Mouse (Mus musculus): ENCODE data around the gene Supt6. TPM values are rescaled to one million over a fixed set of nuclear protein-coding genes. Genes with fewer than 3 reads are reported as not detected.
A peak's percentile ranks its signal among the peaks of the same experiment; 100 is the strongest.

Gene Supt6
- polyA plus RNA-seq, 1 experiment: 26.5 TPM

DNA sequence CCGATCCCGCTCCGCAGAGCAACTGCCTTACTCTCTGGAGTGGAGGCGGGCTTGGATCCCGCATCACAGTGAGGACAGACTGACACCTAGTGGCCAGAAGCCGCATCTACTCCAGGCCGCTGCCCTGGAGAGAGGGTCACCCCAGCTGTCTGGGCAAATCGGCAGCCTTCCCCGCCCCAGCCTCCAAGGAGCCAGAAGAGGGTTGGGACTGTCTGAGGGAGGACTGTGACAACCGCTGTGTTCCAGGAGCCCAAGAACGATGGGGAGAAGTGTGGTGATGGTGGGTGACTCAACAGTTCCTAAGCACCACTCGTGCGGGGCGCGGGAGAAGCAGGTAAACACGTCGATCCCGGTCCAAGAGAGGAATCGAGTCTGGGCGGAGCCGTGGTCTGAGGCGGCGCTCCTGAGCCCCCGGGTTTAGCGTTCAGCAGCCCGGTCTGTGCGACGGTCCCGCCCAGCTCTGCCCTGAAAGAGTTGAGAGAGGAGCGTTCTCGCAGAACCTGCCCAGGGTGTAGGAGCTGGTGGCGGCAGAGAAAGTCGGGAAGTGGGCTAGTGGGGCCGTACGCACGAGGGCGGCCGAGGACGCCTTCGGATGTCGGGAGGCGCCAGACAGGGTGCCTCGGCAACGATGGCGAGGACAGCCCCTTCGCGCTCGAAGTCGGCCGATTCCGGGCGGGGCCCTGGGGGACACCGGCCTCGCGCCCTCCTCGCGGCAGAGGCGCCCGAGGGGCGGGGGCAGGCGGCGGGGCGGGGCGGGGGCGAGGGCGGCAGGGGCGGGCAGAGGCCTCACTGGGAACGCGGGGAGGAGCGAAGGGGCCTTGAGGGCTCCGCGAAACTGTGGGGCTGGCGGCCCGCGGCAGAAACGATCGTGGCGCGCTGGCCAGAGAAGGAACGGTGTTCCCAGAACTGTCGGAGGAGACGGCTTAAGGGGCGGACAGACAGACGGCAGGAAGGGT lies 67.6 kb downstream of the Supt6 start:
- peaks cover 3% of the 10 kb centered on the region; the same call in 1 of the 2 replicates for H3K4me1 ChIP-seq (ENCODE audit: control insufficient read depth, insufficient read depth, low read length)

DNA sequence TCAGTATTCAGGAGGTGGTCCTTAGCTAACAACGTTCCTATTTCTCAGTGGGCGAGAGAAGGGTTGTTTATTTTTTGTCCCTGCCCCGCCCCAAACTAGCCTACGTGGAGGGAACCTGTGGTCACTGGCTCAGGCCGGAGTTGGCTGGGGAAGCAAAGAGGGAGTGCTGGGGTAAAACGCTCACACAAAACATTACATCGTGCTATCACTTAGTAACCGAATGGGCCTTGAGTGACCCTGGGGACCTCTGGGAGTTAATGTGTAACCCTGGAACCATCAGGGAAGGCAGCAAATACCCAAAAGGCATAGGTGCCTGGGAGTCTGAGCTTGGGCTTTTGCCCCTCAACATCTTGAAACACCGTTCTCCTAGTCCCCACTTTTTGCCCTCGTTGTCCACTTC lies 68.3 kb downstream of the Supt6 start:
- Histone ChIP-seq H3K4me3 (replicated peaks; ENCODE audit: extremely low read depth, low read depth, low read length) (peak overlapping the region; percentile 29), H3K4me1 (ENCODE audit: control insufficient read depth, insufficient read depth, low read length) (peaks cover 3% of the 10 kb centered on the region; the same call in 1 of the 2 replicates)
- DNase-seq: no peak
- WGBS: 0% methylated on average over 10 of the region's 10 CpGs
- TF ChIP-seq POLR2A (IDR thresholded peaks at IDR 0.05; ENCODE audit: borderline replicate concordance, extremely low read depth, low read depth, low read length) (no peak), CTCF (IDR thresholded peaks at IDR 0.05; ENCODE audit: insufficient read depth, low read length) (no peak)

More for the DNA sequence above, 67.6 kb downstream of the Supt6 start:
- peak overlapping the region; percentile 81 for H3K4me3 ChIP-seq (replicated peaks; ENCODE audit: extremely low read depth, low read depth, low read length)
- under 1% methylated on average over 81 of the region's 84 CpGs for WGBS
- TF ChIP-seq POLR2A (IDR thresholded peaks at IDR 0.05; ENCODE audit: borderline replicate concordance, extremely low read depth, low read depth, low read length): peak; percentile 58; the same call in 1 of the 2 replicates
- TF ChIP-seq CTCF (IDR thresholded peaks at IDR 0.05; ENCODE audit: insufficient read depth, low read length): peak; percentile 89
- DNase-seq: peak; percentile 96

DNA sequence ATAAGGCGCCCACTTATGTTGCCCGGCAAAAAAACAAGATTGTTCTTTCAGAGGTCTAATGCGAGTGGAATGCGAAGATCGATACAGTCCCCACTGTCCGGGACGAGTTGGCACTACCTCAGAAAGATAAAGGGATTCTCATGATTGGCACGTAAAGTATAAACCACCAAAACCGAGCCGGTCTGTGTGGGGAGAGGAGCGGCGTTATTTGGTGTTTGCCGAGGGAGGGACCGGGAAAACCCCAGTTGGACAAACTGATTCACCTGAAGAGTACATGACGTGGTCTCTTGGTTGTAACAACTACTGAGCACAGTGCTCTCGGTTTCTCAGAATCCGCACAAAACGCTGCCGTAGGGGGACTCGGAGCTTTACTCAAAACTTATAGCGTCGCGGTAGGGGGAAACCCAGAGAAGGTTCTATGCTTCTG lies 68.9 kb downstream of the Supt6 start:
- TF ChIP-seq CTCF (IDR thresholded peaks at IDR 0.05; ENCODE audit: insufficient read depth, low read length) (no peak), POLR2A (IDR thresholded peaks at IDR 0.05; ENCODE audit: borderline replicate concordance, extremely low read depth, low read depth, low read length) (no peak)
- H3K4me1 ChIP-seq (ENCODE audit: control insufficient read depth, insufficient read depth, low read length): peaks cover 3% of the 10 kb centered on the region; the same call in 1 of the 2 replicates
- no peak for DNase-seq
- H3K4me3 ChIP-seq (replicated peaks; ENCODE audit: extremely low read depth, low read depth, low read length): peak overlapping the region; percentile 96
- under 1% methylated on average over 23 of the region's 23 CpGs for WGBS

DNA sequence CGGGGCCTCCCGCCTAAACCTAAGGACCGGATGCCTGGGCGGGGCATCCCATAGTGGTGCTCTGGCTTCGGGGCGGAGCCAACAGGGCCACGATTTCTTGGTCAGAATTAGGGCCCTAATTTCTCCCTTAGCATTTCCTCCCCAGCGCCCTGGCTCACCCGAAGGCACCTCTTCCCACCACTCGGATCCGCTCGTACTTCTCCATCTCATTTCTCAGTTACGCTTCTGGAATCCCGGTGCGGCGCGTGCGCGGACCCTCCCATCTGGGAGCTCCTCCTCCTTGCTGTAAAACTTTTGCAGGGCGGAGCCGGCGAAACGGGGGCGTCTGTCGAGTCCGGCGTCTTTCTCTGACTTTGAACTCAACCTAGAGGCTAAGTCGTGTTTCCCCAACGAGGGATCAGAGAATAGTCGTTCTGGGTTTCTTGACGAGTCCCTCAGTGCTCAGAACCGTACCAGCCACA lies 69.4 kb downstream of the Supt6 start, which contains the start of the genes Nek8 and Tlcd1:
Nek8 (minus strand) TSS at position 274 of the 461 bp plus-strand sequence.
Tlcd1 (plus strand) TSS at position 310 of the 461 bp plus-strand sequence.
- Histone ChIP-seq H3K4me3 (replicated peaks; ENCODE audit: extremely low read depth, low read depth, low read length) (peak within 1 kb of the TSS; percentile 96), H3K4me1 (ENCODE audit: control insufficient read depth, insufficient read depth, low read length) (peaks cover 3% of the 10 kb centered on the region; the same call in 1 of the 2 replicates)
- TF ChIP-seq CTCF (IDR thresholded peaks at IDR 0.05; ENCODE audit: insufficient read depth, low read length): no peak
- peak; percentile 50; the same call in 1 of the 2 replicates for TF ChIP-seq POLR2A (IDR thresholded peaks at IDR 0.05; ENCODE audit: borderline replicate concordance, extremely low read depth, low read depth, low read length)
- peak; percentile 96 for DNase-seq
- WGBS: under 1% methylated on average over 32 of the region's 32 CpGs

DNA sequence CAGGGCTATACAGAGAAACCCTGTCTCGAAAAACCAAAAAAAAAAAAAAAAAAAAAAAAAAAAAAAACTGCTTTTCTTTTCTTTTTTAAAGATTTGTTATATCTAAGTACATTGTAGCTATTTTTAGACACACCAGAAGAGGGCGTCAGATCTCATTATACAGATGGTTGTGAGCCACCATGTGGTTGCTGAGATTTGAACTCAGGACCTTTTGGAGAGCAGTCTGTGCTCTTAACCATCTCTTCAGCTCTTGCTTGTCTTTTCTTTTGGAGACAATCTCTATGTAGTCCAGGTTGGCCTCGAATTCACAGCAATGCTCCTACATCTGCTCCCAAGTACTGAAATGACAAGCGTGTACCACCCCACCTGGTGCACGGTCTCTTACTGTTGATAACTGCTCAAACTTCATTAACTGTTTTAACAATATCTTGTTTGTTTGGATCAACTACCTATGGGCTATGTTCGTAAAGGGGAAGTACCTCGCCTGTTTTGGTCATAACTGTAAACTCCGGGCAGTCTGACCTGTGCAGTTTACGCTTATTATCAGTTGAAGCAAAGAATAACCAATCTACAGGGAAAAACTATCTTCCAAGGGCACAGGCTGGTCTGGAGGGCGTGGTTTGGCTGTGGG lies 69.9 kb downstream of the Supt6 start:
- no peak for DNase-seq
- TF ChIP-seq POLR2A (IDR thresholded peaks at IDR 0.05; ENCODE audit: borderline replicate concordance, extremely low read depth, low read depth, low read length) (no peak), CTCF (IDR thresholded peaks at IDR 0.05; ENCODE audit: insufficient read depth, low read length) (no peak)
- H3K4me1 ChIP-seq (ENCODE audit: control insufficient read depth, insufficient read depth, low read length): peaks cover 3% of the 10 kb centered on the region; the same call in 1 of the 2 replicates
- WGBS: 6% methylated on average over 10 of the region's 10 CpGs
- peak overlapping the region; percentile 18 for H3K4me3 ChIP-seq (replicated peaks; ENCODE audit: extremely low read depth, low read depth, low read length)

DNA sequence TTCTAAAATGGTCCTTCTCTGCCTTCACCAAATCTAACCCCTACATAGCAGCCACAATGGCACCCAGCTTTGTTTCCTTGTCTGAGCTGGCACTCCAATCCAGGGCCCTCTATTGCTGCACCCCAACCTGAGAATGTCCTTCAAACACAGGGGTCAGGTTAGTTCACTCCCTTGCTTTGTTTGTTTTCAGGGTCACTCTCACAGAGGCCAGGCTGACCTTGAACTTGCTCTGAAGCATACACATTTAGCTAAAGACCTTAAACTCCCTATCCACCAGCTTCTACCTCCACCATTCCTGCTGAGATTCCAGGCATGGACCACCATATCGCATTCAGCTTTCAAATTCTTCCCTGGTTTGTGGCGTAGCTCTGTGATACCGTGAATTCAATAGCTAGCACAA lies 71.3 kb downstream of the Supt6 start:
- H3K4me1 ChIP-seq (ENCODE audit: control insufficient read depth, insufficient read depth, low read length): peaks cover 3% of the 10 kb centered on the region; the same call in 1 of the 2 replicates
- TF ChIP-seq POLR2A (IDR thresholded peaks at IDR 0.05; ENCODE audit: borderline replicate concordance, extremely low read depth, low read depth, low read length) (no peak), CTCF (IDR thresholded peaks at IDR 0.05; ENCODE audit: insufficient read depth, low read length) (no peak)
- WGBS: 82% methylated on average over 3 of the region's 3 CpGs
- no peak overlapping the region for H3K4me3 ChIP-seq (replicated peaks; ENCODE audit: extremely low read depth, low read depth, low read length)
- DNase-seq: no peak

DNA sequence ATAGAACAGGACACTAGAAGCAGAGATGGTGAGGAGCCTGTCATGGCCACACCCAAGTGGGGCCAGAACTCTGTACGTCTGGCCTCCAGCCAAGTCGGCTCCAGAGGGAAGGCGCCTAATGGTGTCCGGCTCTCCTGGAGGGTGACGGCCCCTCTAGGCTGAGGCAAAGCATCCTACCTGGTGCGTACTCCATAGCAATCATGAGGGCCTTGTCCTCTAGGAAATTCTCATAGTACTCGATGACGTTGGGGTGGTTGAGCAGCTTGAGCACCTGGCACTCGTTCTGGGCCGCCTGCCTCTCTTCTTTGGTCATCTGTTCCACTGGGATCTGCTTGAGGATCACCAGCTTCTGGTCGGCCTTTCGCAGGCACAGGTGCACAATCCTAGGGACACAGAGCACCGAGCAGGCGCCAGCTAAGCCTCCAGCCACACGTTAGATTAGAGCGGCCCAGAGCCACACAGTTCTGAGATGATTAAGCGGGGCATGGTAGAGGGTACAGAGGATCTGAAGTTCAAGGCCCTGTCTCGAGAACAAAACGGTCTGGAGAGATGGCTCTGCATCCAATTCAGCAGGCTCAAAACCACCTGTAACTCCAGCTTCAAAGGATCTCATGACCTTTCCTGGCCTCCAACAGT lies 72.9 kb downstream of the Supt6 start:
- no peak for DNase-seq
- no peak for TF ChIP-seq CTCF (IDR thresholded peaks at IDR 0.05; ENCODE audit: insufficient read depth, low read length)
- 76% methylated on average over 19 of the region's 19 CpGs for WGBS
- Histone ChIP-seq H3K4me1 (ENCODE audit: control insufficient read depth, insufficient read depth, low read length) (peaks cover 3% of the 10 kb centered on the region; the same call in 1 of the 2 replicates), H3K4me3 (replicated peaks; ENCODE audit: extremely low read depth, low read depth, low read length) (no peak overlapping the region)

DNA sequence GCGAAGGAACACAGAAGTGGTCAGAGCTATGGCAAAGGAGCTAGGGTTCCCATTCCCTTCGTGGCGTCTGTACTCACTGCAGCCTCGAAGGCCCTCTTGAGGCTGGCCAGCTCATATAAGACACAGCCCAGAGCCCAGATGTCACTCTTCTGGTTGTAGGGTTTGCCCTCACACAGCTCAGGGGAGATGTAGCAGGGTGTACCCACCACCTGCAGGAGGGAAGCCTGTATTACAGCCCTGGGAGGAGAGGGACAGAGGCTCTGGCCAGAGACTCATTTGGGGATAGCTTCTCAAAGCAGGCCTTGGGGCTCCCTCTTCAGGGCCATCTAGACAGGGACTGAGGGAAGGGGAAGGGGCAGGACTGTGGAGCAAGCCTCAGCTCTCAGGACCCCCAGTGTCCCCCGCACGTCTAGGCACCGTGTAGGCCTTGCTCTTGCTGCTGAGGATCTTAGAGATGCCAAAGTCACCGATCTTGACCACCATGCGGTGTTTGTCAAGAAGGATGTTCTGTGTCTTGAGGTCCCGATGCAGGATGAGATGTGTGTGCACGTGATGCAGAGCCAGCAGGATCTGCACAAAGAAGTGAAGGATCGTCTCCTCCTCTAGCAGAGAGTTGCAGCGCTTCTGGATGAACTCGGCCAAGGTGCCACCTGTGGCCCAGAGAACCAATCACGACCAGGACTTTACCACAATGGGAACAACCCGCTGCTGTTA lies 73.6 kb downstream of the Supt6 start:
- peak; percentile 3 for DNase-seq
- 86% methylated on average over 16 of the region's 16 CpGs for WGBS
- Histone ChIP-seq H3K4me3 (replicated peaks; ENCODE audit: extremely low read depth, low read depth, low read length) (no peak overlapping the region), H3K4me1 (ENCODE audit: control insufficient read depth, insufficient read depth, low read length) (peaks cover 3% of the 10 kb centered on the region; the same call in 1 of the 2 replicates)
- TF ChIP-seq CTCF (IDR thresholded peaks at IDR 0.05; ENCODE audit: insufficient read depth, low read length): no peak
- TF ChIP-seq POLR2A (IDR thresholded peaks at IDR 0.05; ENCODE audit: borderline replicate concordance, extremely low read depth, low read depth, low read length): no peak

Data from lung, adult 2 months (tissue).